Mouse (Mus musculus) liver, embryonic 14.5 days (tissue): ENCODE results near the gene Rab8b. TPM values are rescaled to one million over a fixed set of nuclear protein-coding genes. Genes with fewer than 3 reads are reported as not detected.

Source experiments
- ATAC-seq: fragments of 200-750 bp; cut with Nextera tagmentation; 2 replicates; pipeline ENCODE4 v1.8.0; 2017; ENCODE audit warnings: moderate number of reproducible peaks, mild to moderate bottlenecking, moderate library complexity; ENCODE audit not compliant: insufficient read depth
- DNase-seq, 3 experiments: peaks; one replicate each; pipeline ENCODE4 v3.0.0-alpha.2; 2012 to 2013; ENCODE audit warnings: low read depth in 3 of 3, low spot score in 3 of 3
- H3K27ac ChIP-seq: fragments of 300-500 bp; sonication (generic); 2 replicates; pipeline ENCODE4 v1.5.1; 2014; ENCODE audit warnings: moderate library complexity, mild to moderate bottlenecking, control low read depth, inconsistent platforms
- H3K27me3 ChIP-seq: fragments of 300-500 bp; sonication (generic); 2 replicates; pipeline ENCODE4 v1.6.1; 2014; ENCODE audit warnings: mild to moderate bottlenecking, low read length, moderate library complexity; ENCODE audit not compliant: control insufficient read depth, insufficient read depth
- H3K36me3 ChIP-seq: fragments of 300-500 bp; sonication (generic); replicated peaks from 2 replicates; pipeline ENCODE4 v1.6.1; 2014; ENCODE audit warnings: low read depth; ENCODE audit not compliant: control insufficient read depth, insufficient read depth
- H3K4me1 ChIP-seq, 2 experiments: fragments of 200-500 bp in 1 of 2; fragments of 300-500 bp in 1 of 2; sonication (generic) in 1 of 2; replicated peaks; 2 replicates each; pipeline ENCODE4 v1.6.1; 2012 to 2014; ENCODE audit warnings: antibody characterized with exemption in 1 of 2, inconsistent platforms in 1 of 2, low read length in 1 of 2; ENCODE audit not compliant: control insufficient read depth in 2 of 2, insufficient read depth in 2 of 2
- H3K4me2 ChIP-seq: fragments of 300-500 bp; sonication (generic); 2 replicates; pipeline ENCODE4 v1.6.1; 2014; ENCODE audit warnings: low read depth, mild to moderate bottlenecking, control low read depth, moderate library complexity
- H3K4me3 ChIP-seq, 2 experiments: fragments of 200-500 bp in 1 of 2; fragments of 300-500 bp in 1 of 2; sonication (generic) in 1 of 2; 2 replicates each; pipeline ENCODE4 v1.5.1; 2012 to 2014; ENCODE audit warnings: low read depth in 2 of 2, low read length in 2 of 2, mild to moderate bottlenecking in 2 of 2, control low read depth in 1 of 2, inconsistent platforms in 1 of 2, moderate library complexity in 1 of 2; ENCODE audit not compliant: insufficient read depth in 1 of 2
- H3K9ac ChIP-seq: fragments of 300-500 bp; sonication (generic); replicated peaks from 2 replicates; pipeline ENCODE4 v1.6.1; 2014; ENCODE audit warnings: mild to moderate bottlenecking, control low read depth, moderate library complexity
- H3K9me3 ChIP-seq: fragments of 300-500 bp; sonication (generic); 2 replicates; pipeline ENCODE4 v1.6.1; 2016; ENCODE audit warnings: low read length, mixed read lengths; ENCODE audit not compliant: control insufficient read depth
- CTCF ChIP-seq: IDR thresholded peaks from 2 replicates; pipeline ENCODE4 v1.5.1; 2016; ENCODE audit warnings: antibody characterized with exemption, low read depth, control low read depth
- EP300 ChIP-seq: IDR thresholded peaks from 2 replicates; pipeline ENCODE4 v1.6.1; 2016; ENCODE audit warnings: antibody characterized with exemption, low read depth
- WGBS: fragments of 180-500 bp; shearing (Covaris S2); extraction: QIAGEN DNeasy Blood & Tissue Kit; methylation state at CpG from one replicate; pipeline ENCODE4 v1.1.7; 2014; ENCODE audit not compliant: insufficient replicate concordance; 5-methylcytosine and 5-hydroxymethylcytosine counted together
- polyA plus RNA-seq, 2 experiments: library from polyadenylated mRNA; depleted of rRNA in 1 of 2; stranded (reverse) in 1 of 2; unstranded in 1 of 2; fragments of >200 nt; fragmentation: Nextera tagmentation in 1 of 2; extraction: Ambion mirVana in 1 of 2; gene quantifications; 2 replicates each; pipeline versions ENCODE4 v1.2.1 to v1.2.3; 2012 to 2014

Rab8b gene
- polyA plus RNA-seq, 2 experiments, result 18.3 to 20.6 TPM

DNA sequence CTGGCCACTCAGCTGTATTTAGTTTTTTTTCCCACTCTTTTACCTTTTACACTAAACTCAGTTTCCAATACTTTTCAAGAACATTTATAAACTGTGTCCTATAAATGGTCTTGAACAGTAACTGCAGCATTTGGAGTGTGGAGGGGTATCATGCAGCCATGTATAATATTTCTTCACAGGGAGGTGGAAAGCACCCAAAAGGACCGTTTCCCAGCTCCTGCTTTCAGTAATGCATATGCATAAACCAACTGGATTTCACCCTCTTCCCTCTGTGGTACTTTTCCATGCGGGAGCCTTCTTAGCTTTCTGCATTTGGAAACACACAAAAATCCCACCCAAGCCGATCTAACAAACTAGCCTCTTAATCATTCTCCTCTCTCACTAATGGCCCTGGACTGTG lies 54.8 kb downstream of the Rab8b start:
- Histone ChIP-seq H3K27me3 (no peaks in the 10 kb centered on the region), H3K36me3 (peaks cover 21% of the 10 kb centered on the region), H3K9ac (no peak overlapping the region), H3K4me2 (no peak overlapping the region), H3K9me3 (no peaks in the 10 kb centered on the region), H3K4me3 (no peak overlapping the region), H3K4me1 (no peaks in the 10 kb centered on the region), H3K27ac (no peak overlapping the region)
- TF ChIP-seq CTCF, result no peak
- TF ChIP-seq EP300, result no peak
- 79% methylated on average over 3 of the region's 3 CpGs for WGBS
- DNase-seq (no peak), ATAC-seq (no peak)

DNA sequence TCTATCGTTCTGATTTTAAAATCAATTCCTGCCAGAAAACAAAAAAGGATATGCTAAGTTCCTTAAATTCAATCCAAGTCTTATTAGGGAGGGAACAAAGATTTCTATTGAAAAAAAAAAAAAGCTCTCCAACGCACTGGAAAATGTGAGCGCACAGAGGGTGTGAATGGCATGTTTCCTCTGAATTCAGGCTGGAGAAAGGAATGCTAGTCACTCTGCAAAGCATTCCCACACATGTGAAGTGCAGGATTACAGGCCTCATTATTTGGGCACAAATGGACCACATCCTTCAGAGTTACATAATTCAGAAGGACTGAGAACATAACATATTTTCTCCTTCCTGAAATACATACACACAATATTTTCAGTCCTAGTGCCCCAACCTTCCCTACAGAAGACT lies 56.0 kb downstream of the Rab8b start:
- H3K9ac ChIP-seq, result no peak overlapping the region
- ATAC-seq (no peak), DNase-seq (no peak)
- TF ChIP-seq CTCF, result no peak
- no peak for TF ChIP-seq EP300
- peaks cover 26% of the 10 kb centered on the region for H3K36me3 ChIP-seq
- H3K27me3 ChIP-seq, result no peaks in the 10 kb centered on the region
- no peak overlapping the region for H3K4me2 ChIP-seq
- H3K4me1 ChIP-seq, result no peaks in the 10 kb centered on the region
- no peak overlapping the region for H3K4me3 ChIP-seq
- H3K27ac ChIP-seq, result no peak overlapping the region
- WGBS, result 95% methylated on average over 3 of the region's 3 CpGs
- no peaks in the 10 kb centered on the region for H3K9me3 ChIP-seq

DNA sequence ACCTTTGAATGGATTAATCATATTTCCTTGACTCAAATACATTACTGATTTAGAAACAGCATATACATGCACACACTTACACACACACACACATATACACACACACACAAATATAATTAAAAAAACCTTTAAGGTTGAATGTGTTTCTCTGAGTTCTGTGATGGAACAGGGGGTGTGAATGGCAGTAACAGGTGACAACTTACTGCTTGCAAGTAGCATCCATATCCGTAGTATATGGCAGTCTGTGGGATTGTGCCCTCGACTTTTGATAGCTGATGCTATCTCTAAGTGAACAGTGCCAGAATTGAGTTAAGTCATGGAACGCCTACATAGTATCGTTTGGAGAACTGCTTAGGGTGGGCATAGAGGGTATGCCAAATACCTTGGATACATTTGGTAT lies 57.3 kb downstream of the Rab8b start:
- H3K9me3 ChIP-seq, result no peaks in the 10 kb centered on the region
- DNase-seq (no peak), ATAC-seq (no peak)
- no peaks in the 10 kb centered on the region for H3K4me1 ChIP-seq
- peaks cover 26% of the 10 kb centered on the region for H3K36me3 ChIP-seq
- H3K27me3 ChIP-seq, result no peaks in the 10 kb centered on the region
- TF ChIP-seq EP300 (no peak), CTCF (no peak)
- H3K27ac ChIP-seq, result no peak overlapping the region
- 80% methylated on average over 4 of the region's 4 CpGs for WGBS
- H3K9ac ChIP-seq, result no peak overlapping the region
- no peak overlapping the region for H3K4me2 ChIP-seq
- no peak overlapping the region for H3K4me3 ChIP-seq

DNA sequence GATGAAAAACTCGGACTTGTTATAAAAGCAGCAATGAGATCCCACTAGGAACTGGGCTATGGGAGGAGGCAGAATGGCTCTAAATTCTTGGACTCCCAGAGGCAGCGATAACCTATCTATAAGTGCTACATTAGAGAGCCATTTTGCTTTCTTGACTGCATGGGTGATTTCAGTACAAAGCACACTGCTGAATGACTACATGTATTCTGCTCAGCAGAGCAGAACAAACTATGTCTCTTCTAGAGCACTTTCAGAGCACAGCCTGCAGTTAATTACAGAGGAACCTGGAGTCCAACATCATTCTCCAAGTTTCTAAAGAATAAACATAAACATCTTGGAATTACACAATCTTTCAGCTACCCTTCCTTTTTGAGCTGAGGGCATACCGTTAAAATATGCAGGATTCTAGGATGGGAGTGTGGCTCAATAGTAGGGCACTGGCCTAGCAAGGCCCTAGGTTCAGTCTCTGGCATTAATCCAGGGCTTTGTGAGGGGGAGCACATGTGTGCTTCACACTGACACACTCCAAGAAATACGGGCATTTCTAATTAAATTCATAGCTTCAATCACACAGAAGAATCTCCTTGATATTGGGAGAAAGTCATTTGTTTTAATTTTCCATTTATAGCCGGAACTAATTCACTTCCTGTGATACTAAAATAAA lies 58.3 kb downstream of the Rab8b start:
- Histone ChIP-seq H3K36me3 (peaks cover 26% of the 10 kb centered on the region), H3K4me2 (no peak overlapping the region), H3K27me3 (no peaks in the 10 kb centered on the region), H3K9me3 (no peaks in the 10 kb centered on the region), H3K9ac (no peak overlapping the region), H3K4me1 (no peaks in the 10 kb centered on the region), H3K4me3 (no peak overlapping the region), H3K27ac (no peak overlapping the region)
- no peak for DNase-seq
- TF ChIP-seq EP300 (no peak), CTCF (no peak)
- no peak for ATAC-seq
- WGBS, result 84% methylated on average over 5 of the region's 5 CpGs

DNA sequence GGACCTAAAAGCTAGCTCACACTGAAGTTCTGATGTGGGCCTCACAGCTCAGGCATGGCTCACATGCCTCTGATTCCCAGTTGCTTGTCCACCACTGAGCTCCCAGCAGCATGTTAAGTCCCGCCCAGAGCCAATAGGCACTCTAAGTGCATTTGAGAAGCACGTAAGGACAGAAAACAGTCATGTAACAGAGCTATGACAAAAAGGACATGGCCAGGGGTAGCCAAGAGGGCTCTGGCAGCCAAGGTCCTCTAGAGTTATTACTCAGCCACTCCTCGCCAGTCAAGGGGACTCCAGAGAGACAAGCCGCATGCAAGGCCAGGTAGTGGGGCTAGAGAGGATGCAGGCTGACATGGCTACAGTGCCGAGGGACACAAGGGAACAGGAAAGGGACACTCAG lies 60.0 kb downstream of the Rab8b start:
- WGBS, result 83% methylated on average over 5 of the region's 5 CpGs
- no peaks in the 10 kb centered on the region for H3K9me3 ChIP-seq
- ATAC-seq (no peak), DNase-seq (no peak)
- TF ChIP-seq EP300, result no peak
- H3K4me3 ChIP-seq, result no peak overlapping the region
- H3K4me1 ChIP-seq, result no peaks in the 10 kb centered on the region
- H3K36me3 ChIP-seq, result peaks cover 26% of the 10 kb centered on the region
- H3K27me3 ChIP-seq, result no peaks in the 10 kb centered on the region
- no peak overlapping the region for H3K4me2 ChIP-seq
- H3K27ac ChIP-seq, result no peak overlapping the region
- no peak overlapping the region for H3K9ac ChIP-seq
